Mouse (Mus musculus) liver, embryonic 16.5 days (tissue): ENCODE data around the gene 9530068E07Rik. TPM values are rescaled to one million over a fixed set of nuclear protein-coding genes. Genes with fewer than 3 reads are reported as not detected.

Source experiments
- ATAC-seq: fragments of 200-750 bp; cut with Nextera tagmentation; 2 replicates; pipeline ENCODE4 v1.8.0; 2017; ENCODE audit warnings: low read depth, mild to moderate bottlenecking, moderate number of reproducible peaks, moderate library complexity
- H3K27ac ChIP-seq: fragments of 300-500 bp; sonication (generic); 2 replicates; pipeline ENCODE4 v1.5.1; 2014; ENCODE audit warnings: mild to moderate bottlenecking, low read length
- H3K27me3 ChIP-seq: fragments of 300-500 bp; sonication (generic); 2 replicates; pipeline ENCODE4 v1.6.1; 2014; ENCODE audit warnings: low read depth, low read length, mixed read lengths; ENCODE audit not compliant: control insufficient read depth, insufficient read depth
- H3K36me3 ChIP-seq: fragments of 300-500 bp; sonication (generic); 2 replicates; pipeline ENCODE4 v1.6.1; 2014; ENCODE audit warnings: mild to moderate bottlenecking; ENCODE audit not compliant: control insufficient read depth, insufficient read depth
- H3K4me1 ChIP-seq: fragments of 300-500 bp; sonication (generic); 2 replicates; pipeline ENCODE4 v1.6.1; 2014; ENCODE audit warnings: low read depth, low read length, mixed read lengths; ENCODE audit not compliant: control insufficient read depth
- H3K4me2 ChIP-seq: fragments of 300-500 bp; sonication (generic); 2 replicates; pipeline ENCODE4 v1.6.1; 2014; ENCODE audit warnings: low read depth, low read length, mixed read lengths
- H3K4me3 ChIP-seq: fragments of 300-500 bp; sonication (generic); 2 replicates; pipeline ENCODE4 v1.5.1; 2014; ENCODE audit warnings: low read depth, mild to moderate bottlenecking, low read length
- H3K9ac ChIP-seq: fragments of 300-500 bp; sonication (generic); 2 replicates; pipeline ENCODE4 v1.6.1; 2014; ENCODE audit warnings: low read depth, low read length
- H3K9me3 ChIP-seq: fragments of 300-500 bp; sonication (generic); replicated peaks from 2 replicates; pipeline ENCODE4 v1.6.1; 2016; ENCODE audit warnings: low read length; ENCODE audit not compliant: control insufficient read depth
- WGBS: fragments of 180-500 bp; shearing (Covaris S2); extraction: QIAGEN DNeasy Blood & Tissue Kit; methylation state at CpG from one replicate; pipeline ENCODE4 v1.1.7; 2014; ENCODE audit not compliant: insufficient replicate concordance; 5-methylcytosine and 5-hydroxymethylcytosine counted together
- polyA plus RNA-seq: library from polyadenylated mRNA; unstranded; fragments of >200 nt; fragmentation: Nextera tagmentation; extraction: Ambion mirVana; gene quantifications from 2 replicates; pipeline ENCODE4 v1.2.1, GENCODE M21; 2015

The 9530068E07Rik gene
- polyA plus RNA-seq, 1 experiment from 2014 or later: 54.6 TPM

DNA sequence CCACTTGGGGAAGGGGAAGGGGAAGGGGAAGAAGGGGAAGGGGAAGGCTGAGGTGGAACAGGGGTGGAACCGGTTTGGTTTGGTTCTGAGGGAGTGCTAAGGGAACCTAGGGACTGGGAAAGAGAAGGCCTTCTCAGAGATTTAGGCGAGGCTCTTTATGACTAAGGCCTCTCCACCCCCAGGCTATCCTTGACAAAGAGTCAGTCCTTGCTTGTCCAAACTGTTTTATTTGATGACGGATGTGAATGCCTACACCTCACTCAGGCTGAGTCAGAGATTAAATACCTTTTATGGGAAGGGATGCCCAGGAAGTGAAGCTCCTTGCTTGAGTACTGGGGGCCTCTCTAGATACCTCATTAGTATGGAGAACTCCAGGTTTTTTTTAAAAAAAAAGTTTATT is 52.8 kb downstream of the 9530068E07Rik start:
- Histone ChIP-seq H3K4me3 (no peak overlapping the region), H3K36me3 (no peaks in the 10 kb centered on the region), H3K27ac (no peak overlapping the region), H3K4me2 (no peak overlapping the region), H3K9ac (no peak overlapping the region), H3K9me3 (no peaks in the 10 kb centered on the region), H3K4me1 (no peaks in the 10 kb centered on the region), H3K27me3 (no peaks in the 10 kb centered on the region)
- ATAC-seq: no peak
- 42% methylated on average over 3 of the region's 3 CpGs for WGBS

DNA sequence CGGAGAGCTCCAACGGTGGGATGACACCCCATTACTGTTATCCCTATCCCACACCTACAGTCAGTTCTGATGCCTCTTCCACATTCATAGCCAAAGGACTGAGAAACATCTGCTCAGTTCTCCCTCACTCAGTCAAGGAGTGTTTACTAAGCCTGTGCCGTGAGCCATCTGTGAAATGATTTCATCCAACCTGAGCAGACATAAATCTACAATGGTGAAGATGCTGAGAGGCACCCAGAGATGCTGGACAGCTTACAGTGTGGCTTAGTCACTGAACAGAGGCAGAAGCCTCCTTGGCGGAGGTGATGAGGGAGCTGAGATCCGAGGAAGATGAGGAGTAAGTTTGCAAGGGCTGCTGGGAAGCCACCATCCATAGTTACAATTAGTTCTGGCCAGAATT is 62.1 kb downstream of the 9530068E07Rik start:
- Histone ChIP-seq H3K4me3 (no peak overlapping the region), H3K27ac (no peak overlapping the region), H3K27me3 (no peaks in the 10 kb centered on the region), H3K4me1 (no peaks in the 10 kb centered on the region), H3K36me3 (no peaks in the 10 kb centered on the region), H3K4me2 (no peak overlapping the region), H3K9ac (no peak overlapping the region), H3K9me3 (no peaks in the 10 kb centered on the region)
- no peak for ATAC-seq
- 70% methylated on average over 5 of the region's 5 CpGs for WGBS

Other genes starting within 250 kb of the 9530068E07Rik start
- not detected in 2 replicates for gene Olfr1371, start 182.4 kb upstream of the 9530068E07Rik start, polyA plus RNA-seq
- gene Skp1a, start 164.4 kb upstream of the 9530068E07Rik start, polyA plus RNA-seq: 247 and 265 TPM in 2 replicates
- 0.74 and 1.0 TPM in 2 replicates for gene Tcf7, start 113.4 kb upstream of the 9530068E07Rik start, polyA plus RNA-seq
- gene Vdac1, start 35.6 kb upstream of the 9530068E07Rik start, polyA plus RNA-seq: 120 and 121 TPM in 2 replicates